16 mouse cellular contexts compared by ENCODE assay signal in the genomic region with DNA sequence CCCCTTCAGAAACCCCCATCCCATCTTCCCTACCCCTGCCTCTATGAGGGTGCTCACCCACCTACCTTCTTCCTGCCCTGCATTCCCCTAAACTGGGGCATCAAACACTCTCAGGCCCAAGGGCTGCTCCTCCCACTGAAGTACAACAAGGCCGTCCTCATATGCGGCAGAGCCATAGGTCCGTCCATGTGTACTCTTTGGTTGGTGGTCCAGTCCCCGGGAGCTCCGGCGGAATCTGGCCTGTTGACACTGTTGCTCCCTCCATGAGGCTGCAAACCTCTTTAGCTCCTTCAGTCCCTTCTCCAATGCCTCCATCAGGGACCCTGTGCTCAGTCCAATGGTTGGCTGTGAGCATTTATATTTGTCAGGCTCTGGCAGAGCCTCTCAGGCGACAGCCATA.
"Had no signal": no experiment of that assay in that cellular context is flagged by ENCODE, and none has a peak within 500 bp of the region (broad histone marks: within the 10 kb centered on the region; RNA-seq: fewer than 3 reads in every experiment).

No protein-coding gene starts in this region.

- H3K27me3 ChIP-seq: neural tube, embryonic 13.5 days; neural tube, embryonic 15.5 days; stomach, embryonic 15.5 days had no signal

- H3K9ac ChIP-seq: neural tube, embryonic 13.5 days; neural tube, embryonic 15.5 days; stomach, embryonic 15.5 days had no signal

- DNase-seq: retina, postnatal 1 day; right cerebral cortex, adult 18-20 months; right cerebral cortex, postnatal 14 days; right cerebral cortex, postnatal 25 days; right cerebral cortex, postnatal 4 days; spleen, adult 18-20 months; thymus, adult 18-20 months; thymus, adult 2 months; thymus, postnatal 14 days; thymus, postnatal 25 days; thymus, postnatal 36 days; thymus, postnatal 4 days had no signal

- H3K4me3 ChIP-seq: neural tube, embryonic 13.5 days; neural tube, embryonic 15.5 days; stomach, embryonic 15.5 days had no signal

- H3K36me3 ChIP-seq: neural tube, embryonic 13.5 days; neural tube, embryonic 15.5 days; stomach, embryonic 15.5 days had no signal

- H3K4me2 ChIP-seq: neural tube, embryonic 13.5 days; neural tube, embryonic 15.5 days; stomach, embryonic 15.5 days had no signal

- H3K9me3 ChIP-seq: neural tube, embryonic 13.5 days; neural tube, embryonic 15.5 days; stomach, embryonic 15.5 days had no signal

- H3K27ac ChIP-seq: neural tube, embryonic 13.5 days; neural tube, embryonic 15.5 days; stomach, embryonic 15.5 days; stomach, postnatal 0 days had no signal

- H3K4me1 ChIP-seq: neural tube, embryonic 13.5 days; stomach, embryonic 15.5 days had no signal
